Mouse (Mus musculus) duodenum, adult 2 months (tissue): ENCODE results near the gene Zfp986. TPM values are rescaled to one million over a fixed set of nuclear protein-coding genes. Genes with fewer than 3 reads are reported as not detected.

Experiments
- polyA plus RNA-seq: library from polyadenylated mRNA; depleted of rRNA; stranded (reverse); fragments of >200 nt; gene quantifications from 2 replicates; pipeline ENCODE4 v1.2.3, GENCODE M21; 2012; ENCODE audit warnings: low replicate concordance; rRNA removed

The Zfp986 gene
- polyA plus RNA-seq: not detected in 2 replicates

DNA sequence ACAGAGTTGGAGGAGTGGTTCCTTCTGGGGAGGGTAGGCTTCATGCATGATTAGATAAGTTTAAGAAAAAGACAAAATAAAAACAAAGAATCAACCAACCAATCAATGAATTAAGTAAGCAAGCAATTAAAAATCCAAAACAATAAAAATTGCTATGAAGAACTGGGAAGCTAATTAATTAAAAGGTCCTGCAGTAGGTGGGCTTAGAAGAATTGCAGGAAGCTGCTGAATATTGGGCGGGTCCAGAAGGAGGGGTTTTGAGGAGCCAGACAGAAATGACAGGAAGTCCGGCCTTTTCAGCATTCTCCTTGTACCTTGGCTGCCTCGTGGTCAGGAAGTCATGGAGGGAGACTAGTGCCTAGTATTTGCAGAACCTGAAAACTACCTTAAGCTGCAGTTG is at the start of gene Zfp986:
Zfp986 (plus strand) TSS at position 301 of the 400 bp plus-strand sequence.

Other genes with a start within 250 kb of the Zfp986 start
- not detected in 2 replicates for gene Zfp980, start 198.1 kb upstream of the Zfp986 start, polyA plus RNA-seq
- not detected in 2 replicates for gene Zfp987, start 228.5 kb downstream of the Zfp986 start, polyA plus RNA-seq